Mouse (Mus musculus): Measurements from ENCODE around the gene Thap4. TPM values are rescaled to one million over a fixed set of nuclear protein-coding genes. Genes with fewer than 3 reads are reported as not detected.
A peak's percentile ranks its signal among the peaks of the same experiment; 100 is the strongest.
"Not testable (repeated sequence)": the region's sequence is repeated elsewhere in the genome, so short reads cannot be mapped to it uniquely, and the experiment has no call there.

Gene Thap4
- polyA plus RNA-seq, 1 experiment from 2014 or later = 46.6 TPM

DNA sequence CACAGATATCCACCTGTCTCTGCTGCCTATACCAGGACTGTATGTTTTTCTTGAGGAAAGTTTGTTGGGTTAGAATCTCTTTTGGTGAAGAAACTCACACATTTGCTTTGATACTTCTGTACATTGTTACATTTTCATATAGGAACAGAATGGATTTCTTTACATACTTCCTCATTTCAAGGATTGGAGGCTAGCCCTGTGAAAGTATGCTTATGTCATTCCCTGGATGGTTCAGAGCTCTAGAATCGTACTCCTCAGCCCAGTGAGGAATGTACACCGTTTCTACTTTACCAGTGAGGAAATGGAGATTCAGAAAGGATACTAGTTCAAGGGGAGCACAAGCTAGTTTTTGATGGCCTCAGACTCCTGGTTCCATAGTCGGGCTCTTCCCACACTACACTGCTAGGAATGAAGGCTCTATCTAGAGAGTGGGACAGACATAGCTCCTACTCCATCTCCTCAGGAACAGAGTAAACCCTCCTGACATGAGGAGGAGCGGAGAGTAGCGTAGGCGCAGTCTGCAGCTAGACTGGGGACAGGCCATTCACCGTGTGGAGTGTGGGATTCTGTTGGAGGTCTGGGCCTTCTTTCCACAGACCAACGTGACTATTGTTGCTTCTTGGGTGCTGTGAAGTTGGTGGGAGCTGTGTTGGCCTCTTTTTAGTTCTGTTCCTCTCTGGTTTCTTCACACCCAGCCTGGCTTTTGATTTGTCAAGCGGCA is 10.4 kb upstream of the Thap4 start:
- Histone ChIP-seq H3K9ac (no peak overlapping the region), H3K4me2 (no peak overlapping the region), H3K9me3 (no peaks in the 10 kb centered on the region), H3K4me1 (no peaks in the 10 kb centered on the region), H3K4me3 (no peak overlapping the region), H3K27ac (no peak overlapping the region), H3K36me3 (peaks cover 15% of the 10 kb centered on the region), H3K27me3 (no peaks in the 10 kb centered on the region)
- 89% methylated on average over 9 of the region's 9 CpGs for WGBS
- ATAC-seq (ENCODE audit: borderline replicate concordance, extremely low read depth, low FRiP score, low TSS enrichment) = no peak

DNA sequence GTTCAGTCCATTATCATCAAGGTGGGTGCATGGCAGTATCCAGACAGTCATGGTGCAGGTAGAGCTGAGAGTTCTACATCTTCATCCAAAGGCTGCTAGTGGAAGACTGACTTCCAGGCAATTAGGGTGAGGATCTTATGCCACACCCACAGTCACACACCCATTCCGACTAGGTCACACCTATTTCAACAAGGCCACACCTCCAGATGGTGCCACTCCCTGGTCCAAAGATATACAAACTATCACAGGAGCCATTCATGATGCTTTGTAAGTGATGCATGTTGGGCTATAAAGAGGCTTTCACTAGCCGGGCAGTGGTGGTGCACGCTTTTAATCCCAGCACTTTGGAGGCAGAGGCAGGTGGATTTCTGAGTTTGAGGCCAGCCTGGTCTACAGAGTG is 8.9 kb upstream of the Thap4 start:
- H3K4me2 ChIP-seq; H3K4me1 ChIP-seq; H3K27me3 ChIP-seq; H3K4me3 ChIP-seq; H3K9ac ChIP-seq; H3K9me3 ChIP-seq; H3K27ac ChIP-seq; ATAC-seq (ENCODE audit: borderline replicate concordance, extremely low read depth, low FRiP score, low TSS enrichment); H3K36me3 ChIP-seq: not testable (repeated sequence)
- 85% methylated on average over 3 of the region's 3 CpGs for WGBS

DNA sequence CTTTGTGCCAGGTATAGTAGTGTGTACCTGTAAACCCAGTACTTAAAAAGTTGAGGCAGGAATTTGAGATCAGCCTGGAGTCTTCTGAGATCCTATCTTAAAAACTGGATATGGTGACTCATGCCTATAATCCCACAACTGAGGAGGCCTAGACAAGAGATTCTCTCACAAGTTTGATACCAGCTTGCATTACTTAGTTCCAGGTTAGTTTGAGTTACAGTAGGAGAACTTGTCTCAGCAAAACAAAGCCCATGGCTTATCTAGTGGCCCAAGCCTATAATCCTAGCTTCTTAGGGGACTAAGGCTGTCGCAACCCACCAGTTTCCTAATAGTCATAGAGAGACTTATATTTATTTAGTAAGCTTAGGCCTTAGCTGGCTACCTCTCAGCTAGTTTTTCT is 5.4 kb upstream of the Thap4 start:
- 91% methylated on average over 1 of the region's 1 CpGs for WGBS
- Histone ChIP-seq H3K36me3 (no peaks in the 10 kb centered on the region), H3K27me3 (no peaks in the 10 kb centered on the region), H3K4me1 (peaks cover 16% of the 10 kb centered on the region), H3K9me3 (no peaks in the 10 kb centered on the region), H3K4me2 (no peak overlapping the region), H3K4me3 (no peak overlapping the region), H3K27ac (no peak overlapping the region), H3K9ac (no peak overlapping the region)
- ATAC-seq (ENCODE audit: borderline replicate concordance, extremely low read depth, low FRiP score, low TSS enrichment) = no peak

DNA sequence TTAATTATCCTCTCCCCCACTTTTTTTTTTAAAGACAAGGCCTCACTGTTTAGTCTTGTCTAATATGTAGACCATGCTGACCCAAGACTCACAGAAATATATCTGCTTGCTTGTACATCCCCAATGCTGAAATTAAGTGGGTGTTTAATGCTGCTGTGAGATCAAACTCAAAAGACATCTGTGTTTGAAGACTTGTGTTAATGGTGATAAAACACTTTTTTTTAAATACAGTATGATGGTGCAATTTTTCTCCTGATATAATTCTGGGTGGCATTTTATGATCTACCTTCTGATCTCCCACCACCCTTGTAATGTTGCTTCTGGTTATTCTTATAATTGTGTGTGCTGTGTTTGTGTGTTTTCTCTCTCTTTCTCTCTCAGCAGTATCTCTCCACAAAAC is 1.5 kb upstream of the Thap4 start:
- Histone ChIP-seq H3K9ac (0 out of 2 replicates have a peak overlapping the region, but pooled peaks have one; percentile 85), H3K27me3 (no peaks in the 10 kb centered on the region), H3K9me3 (no peaks in the 10 kb centered on the region), H3K4me2 (peak overlapping the region; percentile 90; the same call in 1 of the 2 replicates), H3K27ac (no peak overlapping the region), H3K4me3 (no peak overlapping the region; the same call in 1 of the 2 replicates), H3K4me1 (peaks cover 24% of the 10 kb centered on the region), H3K36me3 (no peaks in the 10 kb centered on the region)
- ATAC-seq (ENCODE audit: borderline replicate concordance, extremely low read depth, low FRiP score, low TSS enrichment) = no peak

DNA sequence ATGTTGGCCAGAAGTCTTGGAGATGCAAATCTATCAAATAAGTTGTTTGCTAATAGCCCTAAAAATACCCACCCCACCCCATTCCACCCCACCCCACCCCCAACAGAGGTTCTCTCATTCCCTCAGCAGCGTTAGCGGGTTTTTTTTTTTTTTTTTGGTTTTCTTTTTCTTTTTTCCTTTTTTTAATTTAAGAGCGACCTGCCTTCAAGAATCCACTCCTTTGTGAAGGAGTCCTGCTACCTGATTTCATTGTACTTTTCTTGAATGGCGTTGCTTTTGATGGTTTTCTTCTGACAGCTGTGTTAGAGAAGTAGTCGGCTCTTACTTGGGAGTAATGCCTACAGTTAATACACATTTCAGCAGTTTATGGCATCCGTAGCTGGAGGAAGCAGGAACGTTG is 954 bp upstream of the Thap4 start:
- WGBS = 19% methylated on average over 7 of the region's 7 CpGs

DNA sequence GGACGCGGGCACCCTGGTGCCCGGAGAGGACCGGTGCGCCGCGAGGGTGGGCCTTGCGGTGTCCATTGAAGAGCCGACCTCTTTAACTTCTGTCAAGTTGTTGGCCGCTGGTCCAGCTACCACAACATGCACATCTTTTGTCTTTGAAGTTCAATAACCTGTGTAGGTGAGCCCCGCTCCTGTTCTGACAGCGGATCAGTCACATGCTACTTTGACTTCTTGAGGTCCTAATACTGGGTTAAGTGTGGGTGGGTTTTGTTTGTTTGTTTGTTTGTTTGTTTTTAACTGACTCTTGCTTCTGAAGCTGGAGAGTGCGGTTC is 587 bp upstream of the Thap4 start:
- Histone ChIP-seq H3K9ac (peak overlapping the region; percentile 85), H3K4me2 (peak overlapping the region; percentile 90), H3K4me1 (peaks cover 24% of the 10 kb centered on the region), H3K4me3 (peak overlapping the region; percentile 80), H3K27ac (peak overlapping the region; percentile 85), H3K9me3 (no peaks in the 10 kb centered on the region), H3K36me3 (peaks cover 4% of the 10 kb centered on the region; the same call in 1 of the 2 replicates), H3K27me3 (no peaks in the 10 kb centered on the region)
- 1% methylated on average over 13 of the region's 13 CpGs for WGBS
- ATAC-seq (ENCODE audit: borderline replicate concordance, extremely low read depth, low FRiP score, low TSS enrichment) = no peak

More for the DNA sequence above, 954 bp upstream of the Thap4 start:
- peaks cover 24% of the 10 kb centered on the region for H3K4me1 ChIP-seq
- peak overlapping the region; percentile 90 for H3K4me2 ChIP-seq
- no peak for ATAC-seq (ENCODE audit: borderline replicate concordance, extremely low read depth, low FRiP score, low TSS enrichment)
- H3K27ac ChIP-seq = no peak overlapping the region
- no peaks in the 10 kb centered on the region for H3K9me3 ChIP-seq
- H3K4me3 ChIP-seq = peak overlapping the region; percentile 80
- H3K9ac ChIP-seq = peak overlapping the region; percentile 85
- 0 out of 2 replicates have a peak, but pooled peaks cover under 1% of the 10 kb centered on the region for H3K36me3 ChIP-seq
- H3K27me3 ChIP-seq = no peaks in the 10 kb centered on the region

DNA sequence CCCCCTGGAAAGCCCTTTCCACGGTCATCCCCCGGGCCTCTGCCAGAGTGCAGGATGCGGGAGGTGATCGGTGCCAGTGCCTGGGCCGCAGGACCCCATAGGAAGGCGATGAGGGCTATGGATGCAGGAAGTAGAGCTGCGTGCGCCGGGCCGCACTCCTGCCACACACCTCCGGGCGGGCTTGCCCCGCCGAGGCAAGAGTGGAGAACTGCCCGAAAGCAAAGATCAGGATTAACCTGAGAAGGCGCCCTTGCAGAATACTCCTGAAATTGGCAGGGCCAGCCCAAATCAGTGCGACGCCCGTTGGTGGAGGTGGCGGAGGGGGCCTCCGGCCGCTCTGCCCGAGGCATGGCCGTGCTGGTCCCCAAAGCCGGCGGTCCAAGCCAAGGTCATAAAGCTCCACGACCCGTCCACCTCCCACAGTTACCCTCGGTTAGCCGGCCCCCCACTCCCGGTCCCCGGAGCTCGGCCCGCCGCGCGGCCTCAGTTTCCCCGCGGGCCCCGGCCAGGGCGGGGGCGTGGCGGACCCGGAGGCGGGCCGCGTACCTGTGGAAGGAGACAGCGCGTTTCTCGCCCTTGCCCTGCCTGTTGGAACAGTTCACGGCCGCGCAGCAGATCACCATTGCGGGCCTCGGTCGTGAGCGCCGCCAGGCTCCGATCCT is 622 bp downstream of the Thap4 start:
- Histone ChIP-seq H3K36me3 (peaks cover 16% of the 10 kb centered on the region), H3K4me1 (peaks cover 24% of the 10 kb centered on the region), H3K27ac (peak overlapping the region; percentile 85), H3K27me3 (no peaks in the 10 kb centered on the region), H3K4me2 (peak overlapping the region; percentile 90), H3K4me3 (peak overlapping the region; percentile 80), H3K9ac (peak overlapping the region; percentile 85), H3K9me3 (no peaks in the 10 kb centered on the region)
- WGBS = under 1% methylated on average over 59 of the region's 59 CpGs
- ATAC-seq (ENCODE audit: borderline replicate concordance, extremely low read depth, low FRiP score, low TSS enrichment) = peak; percentile 40

DNA sequence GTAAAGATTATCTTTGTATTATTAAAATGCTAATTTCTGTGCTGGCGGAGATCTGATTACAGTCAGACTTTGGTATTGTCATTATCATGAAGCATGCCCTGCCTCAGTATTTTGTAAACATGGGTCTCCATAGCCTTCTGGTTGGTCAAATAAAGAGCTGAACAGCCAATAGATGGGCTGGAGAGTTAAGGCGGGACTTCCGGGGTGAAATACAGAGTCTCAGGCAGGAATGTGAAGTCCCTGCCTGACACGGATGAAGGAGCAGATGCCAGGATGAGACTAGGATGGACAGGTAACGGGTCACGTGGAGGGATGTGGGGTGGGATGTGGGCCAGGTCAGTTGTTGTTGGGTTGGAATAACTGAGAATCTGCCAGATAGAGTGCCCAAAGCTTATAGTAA is 3.4 kb downstream of the Thap4 start, which contains the start of gene Atg4b:
Gene Atg4b (plus strand): TSS at position 211 of the 400 bp plus-strand sequence.
- Histone ChIP-seq H3K27ac (no peak within 1 kb of the TSS), H3K4me2 (no peak within 1 kb of the TSS), H3K9ac (no peak within 1 kb of the TSS), H3K4me1 (peaks cover 17% of the 10 kb centered on the region), H3K36me3 (peaks cover 19% of the 10 kb centered on the region), H3K27me3 (no peaks in the 10 kb centered on the region), H3K9me3 (no peaks in the 10 kb centered on the region), H3K4me3 (no peak within 1 kb of the TSS)
- WGBS = 85% methylated on average over 6 of the region's 6 CpGs
- no peak for ATAC-seq (ENCODE audit: borderline replicate concordance, extremely low read depth, low FRiP score, low TSS enrichment)

DNA sequence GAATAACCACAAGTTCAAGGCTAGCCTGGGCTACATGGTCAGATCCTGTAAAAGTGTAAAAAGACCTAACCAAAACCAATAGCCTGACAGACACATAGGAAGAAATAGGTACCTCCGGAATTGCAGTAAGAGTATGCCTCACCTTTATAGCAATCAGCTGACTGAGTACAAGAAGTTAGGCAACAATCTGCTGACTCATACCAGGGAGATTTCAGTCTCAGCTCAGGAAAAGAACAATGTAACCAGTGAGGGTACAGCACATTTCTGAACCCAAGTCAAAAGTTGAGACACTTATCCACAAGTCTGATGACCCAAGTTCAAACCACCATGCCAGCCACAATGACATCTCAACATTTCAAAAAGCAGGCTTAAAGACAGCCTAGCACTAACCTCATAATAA is 6.1 kb downstream of the Thap4 start:
- ATAC-seq (ENCODE audit: borderline replicate concordance, extremely low read depth, low FRiP score, low TSS enrichment) = no peak
- Histone ChIP-seq H3K9me3 (no peaks in the 10 kb centered on the region), H3K4me1 (peaks cover 8% of the 10 kb centered on the region), H3K27ac (no peak overlapping the region), H3K4me3 (no peak overlapping the region), H3K9ac (no peak overlapping the region), H3K4me2 (no peak overlapping the region), H3K36me3 (peaks cover 19% of the 10 kb centered on the region), H3K27me3 (no peaks in the 10 kb centered on the region)
- WGBS = 95% methylated on average over 1 of the region's 1 CpGs

DNA sequence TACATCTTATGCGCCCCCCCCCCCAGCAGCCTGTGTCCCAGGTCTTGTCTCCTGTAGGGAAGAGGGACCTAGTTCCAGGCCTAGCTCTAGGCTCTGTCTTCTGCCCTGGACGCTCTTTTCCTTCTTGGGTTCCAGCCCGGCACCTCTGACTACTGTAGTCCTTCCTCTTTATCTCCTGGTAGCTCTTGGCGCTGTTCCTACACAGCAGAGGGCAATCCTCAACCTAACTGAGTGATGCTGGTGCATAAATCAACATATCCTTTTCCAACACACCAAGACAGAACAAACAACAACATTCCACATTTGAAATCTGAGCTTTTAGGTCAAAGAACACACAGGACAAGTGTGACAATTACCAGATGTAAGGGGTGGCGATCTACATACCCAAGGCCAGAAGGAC is 8.5 kb downstream of the Thap4 start:
- 80% methylated on average over 5 of the region's 5 CpGs for WGBS
- ATAC-seq (ENCODE audit: borderline replicate concordance, extremely low read depth, low FRiP score, low TSS enrichment) = no peak

DNA sequence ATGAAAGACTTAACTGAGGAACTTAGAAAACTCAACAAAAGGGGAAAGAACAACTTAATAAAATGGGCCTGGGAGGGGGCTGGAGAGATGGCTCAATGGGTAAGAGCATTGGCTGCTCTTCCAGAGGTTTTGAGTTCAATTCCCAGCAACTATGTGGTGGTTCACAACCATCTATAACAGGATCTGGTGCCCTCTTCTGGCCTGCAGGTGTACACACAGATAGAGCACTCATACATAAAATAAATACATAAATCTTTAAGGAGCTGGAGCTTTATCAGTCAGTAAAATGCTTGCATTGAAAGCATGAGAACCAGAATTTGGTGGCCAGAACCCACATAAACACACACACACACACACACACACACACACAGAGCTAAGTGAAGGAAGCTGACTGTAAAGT is 11.8 kb downstream of the Thap4 start:
- Histone ChIP-seq H3K9ac (no peak overlapping the region), H3K4me3 (no peak overlapping the region), H3K4me1 (0 out of 2 replicates have a peak, but pooled peaks cover 6% of the 10 kb centered on the region), H3K4me2 (no peak overlapping the region), H3K27ac (no peak overlapping the region), H3K36me3 (0 out of 2 replicates have a peak, but pooled peaks cover 5% of the 10 kb centered on the region), H3K27me3 (no peaks in the 10 kb centered on the region), H3K9me3 (no peaks in the 10 kb centered on the region)
- no peak for ATAC-seq (ENCODE audit: borderline replicate concordance, extremely low read depth, low FRiP score, low TSS enrichment)

More for the DNA sequence above, 8.5 kb downstream of the Thap4 start:
- no peak overlapping the region for H3K4me2 ChIP-seq
- peaks cover 24% of the 10 kb centered on the region for H3K36me3 ChIP-seq
- no peaks in the 10 kb centered on the region for H3K9me3 ChIP-seq
- no peak overlapping the region for H3K27ac ChIP-seq
- no peak overlapping the region for H3K9ac ChIP-seq
- H3K4me1 ChIP-seq = 0 out of 2 replicates have a peak, but pooled peaks cover 6% of the 10 kb centered on the region
- no peak overlapping the region for H3K4me3 ChIP-seq
- no peaks in the 10 kb centered on the region for H3K27me3 ChIP-seq

DNA sequence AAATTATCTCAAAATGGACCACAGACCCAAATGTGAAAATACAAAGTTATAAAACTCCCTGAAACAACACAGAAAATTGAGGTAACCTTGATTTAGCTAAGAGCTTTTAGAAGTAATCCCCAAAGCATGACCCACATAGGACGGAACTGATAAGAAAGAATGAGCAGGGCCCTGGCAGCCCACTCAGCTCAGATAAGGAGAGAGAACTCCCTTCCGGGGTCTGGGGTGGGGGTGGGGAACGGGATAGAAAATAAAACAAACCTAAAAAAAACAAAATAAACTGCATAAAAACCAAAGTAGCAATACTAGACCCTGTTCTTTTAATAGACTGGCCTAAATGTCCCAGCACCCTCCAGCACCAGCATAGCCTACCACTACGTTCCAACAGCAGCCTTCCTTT is 12.7 kb downstream of the Thap4 start:
- ATAC-seq (ENCODE audit: borderline replicate concordance, extremely low read depth, low FRiP score, low TSS enrichment) = no peak
- Histone ChIP-seq H3K4me1 (0 out of 2 replicates have a peak, but pooled peaks cover 6% of the 10 kb centered on the region), H3K36me3 (0 out of 2 replicates have a peak, but pooled peaks cover 5% of the 10 kb centered on the region), H3K4me3 (no peak overlapping the region), H3K4me2 (no peak overlapping the region), H3K27ac (no peak overlapping the region), H3K9ac (no peak overlapping the region), H3K9me3 (no peaks in the 10 kb centered on the region), H3K27me3 (no peaks in the 10 kb centered on the region)
- 42% methylated on average over 4 of the region's 4 CpGs for WGBS

All from lung, embryonic 15.5 days (tissue).